Mouse (Mus musculus): ENCODE data around the gene Cyth4.

Cyth4 gene

DNA sequence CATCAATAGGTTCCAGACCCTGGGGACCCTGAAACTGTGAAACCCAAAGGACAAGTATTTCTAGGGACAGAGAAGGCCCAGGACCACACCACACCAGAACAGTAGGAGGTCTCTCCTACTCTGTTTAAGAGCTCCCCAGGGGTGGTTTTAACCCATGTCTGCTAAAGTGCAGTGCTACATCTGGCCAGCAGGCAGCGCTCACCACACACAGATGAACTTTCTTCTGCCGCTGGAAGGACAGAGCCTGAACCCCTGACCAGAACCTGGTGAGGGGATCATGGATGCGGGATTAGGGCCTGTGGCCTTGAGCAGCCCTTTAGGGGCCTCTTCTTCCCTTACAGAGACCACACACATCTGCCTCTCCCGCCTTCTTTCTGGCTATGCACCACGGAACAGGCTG is 26.6 kb downstream of the Cyth4 start:
- peak; percentile 36 for DNase-seq

DNA sequence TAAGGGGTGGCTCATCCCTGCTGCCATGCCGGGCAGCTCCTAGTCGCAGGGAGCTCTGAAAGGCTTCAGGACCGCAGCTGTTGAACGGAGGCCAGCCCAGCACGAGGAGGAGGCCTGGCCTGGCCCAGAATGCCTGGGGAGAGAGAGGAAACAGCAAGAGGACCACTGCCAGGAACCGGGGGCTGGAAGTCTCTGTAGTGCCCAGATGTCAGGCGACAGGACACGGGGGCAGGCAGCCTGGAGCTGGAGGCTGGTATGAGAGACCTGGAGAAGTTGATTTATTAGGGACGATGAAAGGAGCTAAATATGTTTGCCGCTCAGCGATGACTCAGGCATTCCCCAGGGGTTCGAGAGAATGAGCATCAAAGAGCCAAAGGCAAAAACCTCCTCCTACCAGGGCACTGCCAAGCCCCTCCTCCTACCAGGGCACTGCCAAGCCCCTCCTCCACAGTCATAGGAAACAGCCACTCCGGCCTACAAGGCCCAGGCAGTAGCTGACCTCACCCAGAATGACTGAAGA is 27.6 kb downstream of the Cyth4 start:
- DNase-seq: peak; percentile 91

DNA sequence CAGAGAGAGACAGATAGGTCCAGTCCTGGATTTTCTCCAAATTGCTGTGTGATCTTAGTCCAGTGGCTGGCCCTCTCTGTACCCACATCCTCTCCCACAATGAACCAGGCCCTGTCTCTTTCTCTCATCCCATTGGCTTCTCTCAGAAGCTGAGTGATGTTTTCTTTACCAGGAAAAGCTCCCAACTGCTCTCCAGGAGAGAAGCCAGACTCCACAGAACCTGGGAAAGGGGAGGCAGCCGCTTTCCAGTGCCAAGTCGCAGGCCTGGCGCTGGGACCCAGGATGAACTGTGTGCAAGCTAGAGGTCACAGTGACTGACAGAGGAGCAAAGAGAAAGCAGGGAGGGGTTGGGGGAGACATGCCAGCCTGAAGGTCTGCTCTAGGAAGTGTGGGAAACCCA is 28.1 kb downstream of the Cyth4 start:
- no peak for DNase-seq

DNA sequence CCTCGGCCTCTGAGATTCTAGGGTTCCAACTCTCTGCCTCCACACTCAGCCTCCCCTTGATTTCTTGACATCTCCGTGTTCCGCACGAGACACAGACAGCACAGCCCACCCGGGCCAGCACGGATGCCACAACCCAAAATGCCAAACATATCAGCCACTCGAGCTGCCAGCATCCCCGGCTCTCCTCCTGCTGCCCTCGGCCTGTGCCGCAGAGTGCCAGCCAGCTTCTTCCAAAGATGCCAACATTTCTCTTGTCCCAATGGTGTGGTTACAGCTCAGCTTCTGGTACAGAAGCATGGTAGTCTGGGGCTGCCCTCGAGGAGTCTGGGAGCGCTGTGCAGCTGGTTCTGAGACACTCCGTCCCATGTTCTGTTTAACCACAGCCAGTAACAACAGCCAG is 29.4 kb downstream of the Cyth4 start:
- DNase-seq: no peak

DNA sequence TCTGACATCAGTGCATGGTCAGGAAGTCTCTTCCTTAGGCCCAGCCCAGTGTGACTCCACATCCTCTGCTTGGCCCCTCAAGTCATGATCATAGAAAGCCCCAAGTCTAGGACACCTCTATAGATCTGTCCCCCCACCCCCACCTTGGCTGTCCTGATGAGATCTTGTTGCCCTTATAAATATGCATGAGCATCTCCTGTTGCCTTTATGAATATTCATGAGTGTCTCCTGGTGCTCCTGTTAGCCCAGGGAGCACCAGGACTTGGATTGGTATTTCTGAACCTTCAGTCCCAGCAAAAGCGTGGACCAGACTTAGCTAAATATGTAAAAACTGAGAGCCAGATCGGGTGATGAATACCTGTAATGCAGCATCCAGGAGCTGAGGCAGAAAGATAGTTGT is 35.5 kb downstream of the Cyth4 start:
- DNase-seq: no peak

DNA sequence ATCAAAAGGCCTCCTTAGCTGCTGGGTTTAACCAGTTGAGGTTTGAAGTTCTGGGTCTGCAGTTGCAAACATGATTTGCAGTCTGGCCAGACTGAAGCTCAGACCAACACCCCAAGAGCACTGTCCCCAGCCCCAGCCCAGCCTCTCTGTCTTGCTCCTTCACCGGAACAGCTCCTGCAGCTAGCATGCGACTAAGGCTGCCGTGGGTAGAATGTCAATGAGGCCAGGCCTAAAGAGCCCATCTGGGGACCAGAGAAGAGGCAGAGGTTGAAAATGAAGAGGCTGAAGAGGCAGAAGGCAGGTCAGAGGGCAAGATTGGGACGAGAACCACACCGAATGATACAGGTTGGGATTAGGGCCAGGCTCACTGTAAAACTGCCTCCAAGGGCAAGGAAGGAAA is 36.6 kb downstream of the Cyth4 start:
- DNase-seq: no peak

DNA sequence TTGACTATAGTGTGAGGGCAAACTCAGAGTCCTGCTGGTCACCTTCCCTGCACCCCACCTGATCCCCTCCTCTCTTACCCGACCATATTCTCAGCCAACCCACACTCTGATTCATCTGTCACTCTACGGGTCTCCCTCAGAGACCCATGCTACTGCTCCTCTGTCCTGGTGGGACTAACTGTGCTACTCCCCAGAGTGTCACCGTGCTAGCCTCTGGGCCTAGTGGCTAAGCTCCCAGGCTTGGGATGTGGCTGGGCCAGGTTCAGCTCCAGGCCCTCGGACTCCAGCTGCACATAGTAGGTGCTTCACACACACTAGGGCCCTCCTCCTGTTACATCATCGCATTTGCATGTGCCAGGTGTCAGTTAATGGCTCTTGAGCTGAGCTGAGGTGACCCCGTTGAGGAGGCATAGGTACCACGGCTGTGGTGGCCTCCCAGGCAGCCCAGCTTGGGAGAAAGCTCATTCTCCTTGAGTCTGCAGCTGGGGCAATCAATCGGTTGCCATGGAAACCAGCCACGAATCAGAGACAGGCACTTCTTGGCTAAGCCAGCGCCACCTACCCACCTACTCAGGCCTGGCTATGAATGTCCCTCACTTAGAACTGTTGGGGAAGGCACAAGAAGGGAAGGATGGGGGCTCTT is 37.4 kb downstream of the Cyth4 start:
- DNase-seq: no peak

DNA sequence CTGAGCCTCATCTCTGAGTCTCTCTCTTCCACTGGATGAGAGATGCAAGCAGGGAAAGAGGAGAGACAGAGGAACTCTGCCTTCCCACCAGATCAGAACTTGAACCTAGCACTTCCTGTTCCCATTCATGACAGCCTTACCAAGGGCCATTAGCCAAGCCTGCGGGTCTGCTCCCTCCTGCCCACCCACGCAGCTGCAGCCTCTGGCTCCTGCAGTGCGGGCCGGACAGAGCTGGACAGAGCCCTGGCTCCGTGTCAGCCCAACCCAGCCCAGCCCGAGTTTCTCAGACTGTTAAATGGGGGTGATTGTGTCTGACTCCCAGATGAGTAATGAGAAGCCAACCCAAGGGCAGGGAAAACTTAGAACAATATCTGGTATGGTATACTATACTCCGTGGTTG is 38.4 kb downstream of the Cyth4 start:
- DNase-seq: no peak

DNA sequence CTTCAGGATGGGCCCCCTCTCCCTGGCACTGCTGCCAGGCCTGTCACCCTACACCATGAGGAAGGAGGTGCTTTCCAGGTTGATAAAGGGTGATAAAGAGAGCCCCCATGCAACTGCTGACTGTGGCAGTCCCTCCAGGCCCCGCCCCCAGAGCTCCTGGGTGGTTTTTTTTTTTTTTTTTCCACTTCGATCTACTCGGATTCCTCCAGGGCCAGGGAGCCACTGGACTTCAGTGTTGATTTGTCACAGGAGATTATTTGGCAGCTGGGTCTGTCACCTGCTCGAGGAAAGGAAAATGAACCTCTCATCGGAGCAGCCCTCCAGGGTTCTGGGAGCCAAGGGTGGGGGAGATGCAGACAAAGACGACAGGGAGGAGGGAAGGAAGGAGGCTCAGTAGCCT is 46.8 kb downstream of the Cyth4 start:
- no peak for DNase-seq

DNA sequence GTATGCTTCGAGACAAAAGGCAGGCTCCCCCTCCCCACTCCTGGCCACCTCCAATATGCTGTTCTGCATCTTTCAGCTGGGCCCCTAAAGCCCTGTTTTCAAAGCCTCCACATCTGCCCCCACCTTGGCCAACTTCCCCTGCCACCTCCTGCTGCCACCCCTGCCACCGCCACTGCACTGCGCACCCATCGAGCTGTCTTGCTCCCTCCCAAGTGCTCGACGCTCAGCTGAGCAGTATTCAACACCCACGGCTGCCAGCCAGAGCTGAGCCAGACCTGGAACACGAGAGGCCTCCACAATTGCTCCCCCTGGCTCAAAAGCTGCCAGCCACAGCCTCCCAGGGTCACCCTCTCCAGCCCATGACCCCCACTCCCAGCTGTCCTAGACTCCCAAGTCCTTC is 47.8 kb downstream of the Cyth4 start:
- no peak for DNase-seq

DNA sequence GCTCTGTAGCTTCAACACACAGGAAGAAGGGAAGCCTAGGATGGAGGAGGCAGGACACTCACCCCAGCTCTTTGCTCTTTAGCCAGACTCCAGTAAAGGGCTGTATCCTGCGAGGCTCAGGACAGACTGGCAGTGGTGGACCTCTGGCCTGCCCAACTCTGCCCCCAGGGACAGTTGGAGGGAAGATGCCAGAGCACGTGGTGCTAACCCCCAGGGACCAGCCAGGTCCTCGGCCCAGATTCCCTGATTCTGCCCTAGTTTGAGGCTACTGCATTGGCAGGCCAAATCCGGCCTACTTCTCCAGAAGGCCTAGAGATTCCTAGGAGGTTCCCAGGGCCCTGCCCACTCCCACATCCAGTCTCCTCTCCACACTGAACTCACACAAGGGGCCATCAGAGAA is 50.9 kb downstream of the Cyth4 start:
- DNase-seq: no peak

DNA sequence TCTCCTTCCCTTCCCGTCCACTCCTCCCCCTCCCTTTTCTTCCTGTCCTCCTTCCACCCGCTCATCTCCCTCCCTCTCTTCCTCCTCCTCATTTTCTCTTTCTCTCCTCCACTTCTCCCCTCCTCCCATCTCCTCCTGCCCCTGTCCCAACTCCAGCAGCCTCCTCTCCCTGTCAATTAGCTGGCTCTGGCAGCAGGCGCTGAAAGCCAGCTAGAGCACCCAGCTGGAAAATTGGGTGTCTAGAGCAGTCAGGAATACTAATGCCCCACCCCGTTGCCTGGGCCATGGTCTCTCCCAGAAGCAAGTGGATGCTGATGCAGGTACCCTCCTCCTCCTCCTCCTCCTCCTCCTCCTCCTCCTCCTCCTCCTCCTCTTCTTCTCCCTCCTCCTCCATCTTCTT is 54.3 kb downstream of the Cyth4 start:
- no peak for DNase-seq

DNA sequence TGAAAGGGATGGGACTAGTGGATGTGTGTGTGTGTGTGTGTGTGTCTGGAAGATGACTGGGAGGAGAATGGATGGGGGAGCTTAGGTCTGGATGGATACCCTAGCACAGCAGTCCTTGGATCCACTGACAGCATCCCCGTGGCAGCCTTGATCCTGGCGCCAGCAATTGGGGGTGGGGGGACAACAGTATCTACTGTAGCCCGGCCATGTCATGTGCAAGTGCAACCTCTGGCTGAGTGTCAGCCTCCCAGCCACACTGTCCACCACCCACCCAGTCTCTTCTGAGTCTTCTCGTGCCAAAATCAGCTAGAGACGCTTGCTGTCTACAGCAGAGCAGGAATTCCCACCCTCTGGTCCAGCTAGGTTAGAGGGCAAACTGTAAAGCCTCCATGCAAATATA is 67.4 kb downstream of the Cyth4 start:
- DNase-seq: no peak

DNA sequence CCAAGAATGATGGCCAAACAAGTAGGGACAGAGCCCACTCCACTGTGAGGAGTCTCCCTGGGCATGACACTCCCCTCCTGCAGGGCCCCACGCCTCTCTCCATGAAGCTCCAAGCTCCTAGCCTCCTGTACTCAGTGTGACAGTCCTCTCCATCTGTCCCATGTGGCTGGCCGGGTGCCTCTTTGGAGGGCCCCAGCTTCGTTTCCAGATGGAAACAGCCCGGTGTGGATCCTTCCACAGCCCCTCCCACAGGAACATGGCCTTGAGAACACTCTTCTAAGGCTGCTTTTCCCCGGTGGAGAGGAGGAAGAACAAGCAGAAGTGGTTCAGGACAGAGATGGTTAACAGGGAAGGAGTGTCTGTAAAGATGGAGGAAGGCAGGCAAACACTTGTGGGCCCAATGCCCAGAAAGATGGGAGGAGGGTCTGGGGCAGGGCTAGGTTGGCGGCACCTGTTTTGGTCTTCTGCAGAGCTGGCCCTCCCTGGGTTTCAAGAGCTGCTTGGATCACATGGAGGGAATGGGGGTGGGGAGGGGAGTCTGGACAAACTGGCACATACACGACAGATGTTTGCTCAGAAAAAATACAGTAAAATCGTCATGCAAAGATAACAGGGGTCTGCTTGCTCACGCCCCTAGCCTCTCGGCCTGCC is 72.5 kb downstream of the Cyth4 start:
- DNase-seq: no peak

DNA sequence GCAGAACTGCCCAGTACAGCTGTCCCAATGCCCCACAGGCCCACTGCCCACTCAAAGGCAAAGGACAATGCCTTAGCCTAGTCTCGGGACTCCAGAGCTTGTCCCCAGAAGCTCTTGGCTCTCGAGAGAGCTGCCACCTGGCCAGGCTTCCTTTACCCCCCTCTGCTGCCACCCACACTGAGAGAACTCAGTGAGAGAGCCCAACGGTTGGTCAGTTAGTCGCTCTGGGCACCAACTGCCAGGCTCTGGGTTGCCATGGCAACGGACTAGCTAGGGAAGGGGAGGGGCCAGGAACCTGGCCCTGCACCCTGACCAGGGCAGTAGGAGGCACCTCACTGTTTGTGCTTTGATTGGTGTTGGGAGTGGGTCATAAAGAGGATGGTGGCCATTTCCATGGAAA is 73.5 kb downstream of the Cyth4 start:
- no peak for DNase-seq
